Mouse (Mus musculus): Measurements from ENCODE around the gene Mlst8. TPM values are rescaled to one million over a fixed set of nuclear protein-coding genes. Genes with fewer than 3 reads are reported as not detected.
A peak's percentile ranks its signal among the peaks of the same experiment; 100 is the strongest.

The Mlst8 gene
- polyA plus RNA-seq, 1 experiment = 1.4 TPM

DNA sequence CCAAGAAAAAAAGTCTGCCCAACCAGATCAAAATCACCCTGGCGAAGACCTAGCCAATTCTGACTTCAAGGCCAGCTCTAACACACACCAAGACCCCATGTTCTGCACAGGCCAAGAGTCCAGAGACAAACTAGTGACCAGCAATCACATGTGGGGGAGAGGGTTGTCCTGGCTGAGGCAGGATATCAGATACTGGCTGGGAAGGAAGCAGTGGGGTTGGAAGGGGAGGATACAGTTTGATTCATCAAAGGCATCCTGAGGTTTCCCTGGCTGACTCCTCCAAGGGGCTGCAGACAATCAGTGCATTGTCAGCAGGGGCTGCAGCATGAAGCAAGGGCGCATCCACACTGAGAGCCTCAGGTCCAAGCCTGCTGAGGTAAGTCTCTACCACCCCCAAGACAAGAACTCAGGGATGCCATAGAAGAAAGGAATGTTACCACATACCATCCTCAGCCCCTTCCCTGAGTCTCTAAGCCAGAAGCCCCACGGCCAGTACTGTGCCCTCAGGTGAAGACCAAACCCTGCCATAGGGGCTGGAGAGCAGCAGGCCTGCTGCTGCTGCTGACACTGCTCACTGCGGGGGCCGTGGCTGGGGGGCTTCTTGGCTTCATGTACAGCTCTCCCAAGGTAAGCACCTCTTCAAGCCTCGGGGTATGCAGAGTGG is 5.1 kb downstream of the Mlst8 start, which contains the start of gene Bricd5:
Gene Bricd5, plus strand, starts transcription at position 273 of the 664 bp plus-strand sequence.
- Histone ChIP-seq H3K4me1 (ENCODE audit: control insufficient read depth) (peaks cover 60% of the 10 kb centered on the region), H3K36me3 (ENCODE audit: control insufficient read depth) (peaks cover 75% of the 10 kb centered on the region), H3K27me3 (ENCODE audit: control insufficient read depth) (no peaks in the 10 kb centered on the region), H3K4me3 (replicated peaks) (peak within 1 kb of the TSS; percentile 70), H3K9me3 (ENCODE audit: control insufficient read depth, low read length) (no peaks in the 10 kb centered on the region)
- TF ChIP-seq GATA1 (IDR thresholded peaks at IDR 0.05; ENCODE audit: low read length) = no peak
- no peak for TF ChIP-seq TAL1 (IDR thresholded peaks at IDR 0.05; ENCODE audit: low read length)

DNA sequence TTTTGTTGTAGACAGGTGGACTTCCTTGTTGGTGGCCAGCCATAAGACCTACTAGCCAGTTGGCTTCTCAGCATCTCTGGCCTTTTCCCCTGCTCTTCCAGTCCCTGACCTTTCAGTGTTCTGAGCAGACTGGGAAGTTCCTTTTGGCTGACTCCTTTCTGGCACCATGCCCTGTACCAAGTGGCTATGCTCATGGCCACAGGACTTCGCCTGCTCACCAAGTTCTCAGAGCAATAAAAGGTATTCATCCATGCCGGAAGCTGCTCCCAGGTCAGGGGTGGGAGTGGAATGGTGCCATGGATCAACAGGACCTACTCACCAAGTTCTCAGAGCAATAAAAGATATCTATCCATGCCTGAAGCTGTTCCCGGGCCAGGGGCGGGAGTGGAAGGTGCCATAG is 6.4 kb downstream of the Mlst8 start:
- TF ChIP-seq GATA1 (IDR thresholded peaks at IDR 0.05; ENCODE audit: low read length) = no peak
- no peak for TF ChIP-seq TAL1 (IDR thresholded peaks at IDR 0.05; ENCODE audit: low read length)
- Histone ChIP-seq H3K4me1 (ENCODE audit: control insufficient read depth) (peaks cover 57% of the 10 kb centered on the region), H3K9me3 (ENCODE audit: control insufficient read depth, low read length) (no peaks in the 10 kb centered on the region), H3K36me3 (ENCODE audit: control insufficient read depth) (peaks cover 70% of the 10 kb centered on the region), H3K4me3 (replicated peaks) (peak overlapping the region; percentile 70), H3K27me3 (ENCODE audit: control insufficient read depth) (no peaks in the 10 kb centered on the region)

DNA sequence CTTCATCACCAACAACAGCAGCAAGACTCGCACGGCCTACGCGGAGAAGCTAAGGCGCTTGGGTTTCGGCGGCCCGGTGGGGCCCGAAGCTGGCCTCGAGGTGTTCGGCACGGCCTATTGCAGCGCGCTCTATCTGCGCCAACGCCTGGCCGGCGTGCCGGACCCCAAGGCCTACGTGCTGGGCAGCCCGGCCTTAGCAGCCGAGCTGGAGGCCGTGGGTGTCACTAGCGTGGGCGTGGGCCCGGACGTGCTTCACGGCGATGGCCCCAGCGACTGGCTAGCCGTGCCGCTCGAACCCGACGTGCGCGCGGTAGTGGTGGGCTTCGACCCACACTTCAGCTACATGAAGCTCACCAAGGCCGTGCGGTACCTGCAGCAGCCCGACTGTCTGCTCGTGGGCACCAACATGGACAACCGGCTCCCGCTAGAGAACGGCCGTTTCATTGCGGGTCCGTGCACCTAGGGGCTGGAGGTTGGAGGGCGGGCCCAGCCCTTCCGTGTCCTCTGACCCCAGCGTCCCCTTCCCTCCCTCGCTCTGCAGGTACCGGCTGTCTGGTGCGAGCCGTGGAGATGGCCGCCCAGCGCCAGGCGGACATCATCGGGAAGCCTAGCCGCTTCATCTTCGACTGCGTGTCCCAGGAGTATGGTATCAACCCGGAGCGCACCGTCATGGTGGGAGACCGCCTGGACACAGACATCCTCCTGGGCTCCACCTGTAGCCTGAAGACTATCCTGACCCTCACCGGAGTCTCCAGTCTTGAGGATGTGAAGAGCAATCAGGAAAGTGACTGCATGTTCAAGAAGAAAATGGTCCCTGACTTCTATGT is 8.0 kb downstream of the Mlst8 start:
- H3K27me3 ChIP-seq (ENCODE audit: control insufficient read depth) = no peaks in the 10 kb centered on the region
- H3K4me1 ChIP-seq (ENCODE audit: control insufficient read depth) = peaks cover 49% of the 10 kb centered on the region
- H3K9me3 ChIP-seq (ENCODE audit: control insufficient read depth, low read length) = no peaks in the 10 kb centered on the region
- TF ChIP-seq GATA1 (IDR thresholded peaks at IDR 0.05; ENCODE audit: low read length) (no peak), TAL1 (IDR thresholded peaks at IDR 0.05; ENCODE audit: low read length) (no peak)
- H3K4me3 ChIP-seq (replicated peaks) = peak overlapping the region; percentile 70
- H3K36me3 ChIP-seq (ENCODE audit: control insufficient read depth) = peaks cover 65% of the 10 kb centered on the region

DNA sequence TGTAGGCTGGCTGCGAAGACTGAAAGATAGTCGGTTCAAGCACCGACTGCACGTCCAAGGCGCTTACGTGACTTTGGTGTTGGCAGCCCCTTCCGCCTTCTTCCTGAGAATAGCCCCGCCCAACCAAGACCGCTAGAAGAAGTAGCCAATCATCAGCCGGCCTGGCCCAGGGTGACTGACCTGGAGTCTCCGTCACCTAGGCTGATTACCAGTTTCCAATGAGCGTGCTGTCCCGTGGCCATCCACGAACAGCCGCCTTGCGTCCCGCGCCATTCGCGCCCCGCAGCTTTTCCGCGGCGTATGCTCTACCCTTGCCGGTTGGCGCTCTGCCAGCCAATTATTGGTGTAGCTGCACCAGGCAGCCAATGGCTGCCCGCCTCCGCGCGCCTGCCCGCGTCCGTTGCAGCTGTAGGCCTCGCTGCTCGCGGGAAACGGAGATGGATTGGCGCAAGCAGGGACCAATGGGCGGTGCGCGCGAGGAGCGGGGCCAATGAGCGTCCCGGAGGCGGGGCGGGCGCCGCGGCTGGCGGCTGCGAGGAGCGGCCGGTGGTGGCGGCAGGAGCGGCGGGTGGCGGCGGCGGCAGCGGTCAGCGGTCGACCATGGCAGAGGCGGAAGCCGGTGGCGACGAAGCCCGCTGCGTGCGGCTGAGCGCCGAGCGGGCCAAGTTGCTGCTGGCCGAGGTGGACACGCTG is 8.8 kb downstream of the Mlst8 start, which contains the start of the genes E4f1 and Pgp:
Gene E4f1, minus strand, starts transcription at position 404 of the 693 bp plus-strand sequence.
Gene Pgp, plus strand, starts transcription at position 483 of the 693 bp plus-strand sequence.
- TF ChIP-seq TAL1 (IDR thresholded peaks at IDR 0.05; ENCODE audit: low read length) (no peak), GATA1 (IDR thresholded peaks at IDR 0.05; ENCODE audit: low read length) (no peak)
- peaks cover 61% of the 10 kb centered on the region for H3K36me3 ChIP-seq (ENCODE audit: control insufficient read depth)
- H3K4me3 ChIP-seq (replicated peaks) = peak within 1 kb of the TSS; percentile 70
- peaks cover 51% of the 10 kb centered on the region for H3K4me1 ChIP-seq (ENCODE audit: control insufficient read depth)
- H3K9me3 ChIP-seq (ENCODE audit: control insufficient read depth, low read length) = no peaks in the 10 kb centered on the region
- no peaks in the 10 kb centered on the region for H3K27me3 ChIP-seq (ENCODE audit: control insufficient read depth)

DNA sequence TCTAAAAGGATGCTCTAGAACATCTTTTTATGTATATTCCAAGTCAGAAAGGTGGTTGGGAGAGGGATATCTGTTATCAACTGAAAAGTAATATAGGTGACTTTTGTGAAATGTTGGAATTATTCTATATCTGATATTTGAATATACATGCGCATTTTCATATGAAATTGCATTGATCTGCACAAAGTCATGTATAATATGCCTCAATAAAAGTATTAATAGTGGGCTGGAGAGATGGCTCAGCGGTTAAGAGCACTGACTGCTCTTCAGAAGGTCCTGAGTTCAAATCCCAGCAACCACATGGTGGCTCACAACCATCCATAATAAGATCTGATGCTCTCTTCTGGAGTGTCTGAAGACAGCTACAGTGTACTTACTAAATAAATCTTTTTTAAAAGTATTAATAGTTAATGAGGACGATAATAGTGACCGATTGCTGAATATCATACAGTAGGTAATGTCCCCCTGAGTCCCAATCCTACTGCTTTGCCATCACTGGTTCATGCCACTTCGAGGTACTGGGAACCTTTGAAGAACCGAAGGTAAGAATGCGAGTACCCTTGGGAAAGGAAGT is 9.5 kb downstream of the Mlst8 start:
- TF ChIP-seq TAL1 (IDR thresholded peaks at IDR 0.05; ENCODE audit: low read length) = no peak
- TF ChIP-seq GATA1 (IDR thresholded peaks at IDR 0.05; ENCODE audit: low read length) = no peak
- Histone ChIP-seq H3K36me3 (ENCODE audit: control insufficient read depth) (peaks cover 59% of the 10 kb centered on the region), H3K27me3 (ENCODE audit: control insufficient read depth) (no peaks in the 10 kb centered on the region)

DNA sequence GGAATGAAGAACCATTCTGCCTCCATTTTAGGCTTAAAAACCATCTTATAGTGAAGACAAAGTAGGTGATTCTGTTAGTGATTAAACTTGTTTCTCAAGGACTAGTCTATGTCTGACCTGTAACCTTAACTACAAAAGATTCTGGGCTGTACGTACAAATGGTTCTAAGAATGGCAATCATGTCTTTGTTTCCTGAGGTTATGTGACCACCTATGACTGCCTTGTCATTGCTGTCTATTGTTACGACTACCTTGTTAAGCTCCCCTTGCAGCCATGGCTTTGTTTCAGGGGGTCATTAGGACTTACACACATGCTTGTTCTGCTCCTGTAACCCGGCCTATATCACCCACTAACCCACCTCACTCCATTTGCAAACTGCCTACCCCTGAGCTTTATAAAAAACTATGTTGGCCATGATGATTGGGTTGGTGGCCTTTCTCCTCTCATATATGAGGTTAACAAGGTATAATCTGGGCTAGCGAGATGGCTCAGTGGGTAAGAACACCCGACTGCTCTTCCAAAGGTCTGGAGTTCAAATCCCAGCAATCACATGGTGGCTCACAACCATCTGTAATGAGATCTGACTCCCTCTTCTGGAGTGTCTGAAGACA is 10.1 kb downstream of the Mlst8 start:
- Histone ChIP-seq H3K36me3 (ENCODE audit: control insufficient read depth) (peaks cover 53% of the 10 kb centered on the region), H3K4me3 (replicated peaks) (no peak overlapping the region), H3K4me1 (ENCODE audit: control insufficient read depth) (peaks cover 44% of the 10 kb centered on the region), H3K9me3 (ENCODE audit: control insufficient read depth, low read length) (no peaks in the 10 kb centered on the region), H3K27me3 (ENCODE audit: control insufficient read depth) (no peaks in the 10 kb centered on the region)
- no peak for TF ChIP-seq TAL1 (IDR thresholded peaks at IDR 0.05; ENCODE audit: low read length)
- no peak for TF ChIP-seq GATA1 (IDR thresholded peaks at IDR 0.05; ENCODE audit: low read length)

More for the DNA sequence above, 9.5 kb downstream of the Mlst8 start:
- H3K4me3 ChIP-seq (replicated peaks) = peak overlapping the region; percentile 70
- H3K4me1 ChIP-seq (ENCODE audit: control insufficient read depth) = peaks cover 49% of the 10 kb centered on the region
- H3K9me3 ChIP-seq (ENCODE audit: control insufficient read depth, low read length) = no peaks in the 10 kb centered on the region

DNA sequence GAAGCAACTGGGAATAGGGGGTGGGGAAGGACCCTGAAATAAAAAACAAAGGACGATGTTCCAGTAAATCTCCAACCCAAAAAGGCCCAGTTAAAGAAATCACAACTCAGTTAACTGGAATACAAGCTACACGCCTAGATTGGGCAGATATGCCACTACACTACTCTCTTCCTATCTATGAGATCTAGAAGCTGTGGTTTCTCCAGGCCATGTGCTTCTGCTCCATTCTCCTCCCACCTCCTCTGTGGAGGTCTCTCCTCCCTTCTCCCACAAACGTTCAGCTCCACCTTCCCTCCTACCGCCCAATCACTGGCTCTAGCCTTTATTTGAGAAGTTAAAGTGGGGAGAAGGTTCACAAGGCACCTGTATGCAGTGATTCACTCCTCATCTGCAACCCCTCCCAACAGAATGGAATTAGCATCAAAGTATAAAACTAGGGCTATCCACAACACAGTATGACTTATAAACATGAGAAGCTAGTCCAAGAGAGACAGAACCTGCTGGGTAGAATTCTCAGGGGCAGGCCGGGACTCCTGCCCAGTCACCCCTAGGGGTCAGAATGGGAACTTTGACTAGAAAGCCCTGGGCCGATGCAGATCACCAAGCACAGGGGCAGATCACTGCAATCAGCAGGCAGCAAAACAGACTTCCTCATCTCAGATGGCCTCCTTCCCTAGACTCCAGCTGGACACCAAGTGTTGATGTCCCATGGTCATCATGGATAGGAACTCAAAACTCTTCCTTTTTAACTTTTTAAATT is 15.3 kb downstream of the Mlst8 start:
- peaks cover 39% of the 10 kb centered on the region for H3K36me3 ChIP-seq (ENCODE audit: control insufficient read depth)
- peaks cover 27% of the 10 kb centered on the region for H3K4me1 ChIP-seq (ENCODE audit: control insufficient read depth)
- no peak overlapping the region for H3K4me3 ChIP-seq (replicated peaks)
- no peak for TF ChIP-seq TAL1 (IDR thresholded peaks at IDR 0.05; ENCODE audit: low read length)
- TF ChIP-seq GATA1 (IDR thresholded peaks at IDR 0.05; ENCODE audit: low read length) = no peak
- H3K9me3 ChIP-seq (ENCODE audit: control insufficient read depth, low read length) = no peaks in the 10 kb centered on the region
- no peaks in the 10 kb centered on the region for H3K27me3 ChIP-seq (ENCODE audit: control insufficient read depth)

DNA sequence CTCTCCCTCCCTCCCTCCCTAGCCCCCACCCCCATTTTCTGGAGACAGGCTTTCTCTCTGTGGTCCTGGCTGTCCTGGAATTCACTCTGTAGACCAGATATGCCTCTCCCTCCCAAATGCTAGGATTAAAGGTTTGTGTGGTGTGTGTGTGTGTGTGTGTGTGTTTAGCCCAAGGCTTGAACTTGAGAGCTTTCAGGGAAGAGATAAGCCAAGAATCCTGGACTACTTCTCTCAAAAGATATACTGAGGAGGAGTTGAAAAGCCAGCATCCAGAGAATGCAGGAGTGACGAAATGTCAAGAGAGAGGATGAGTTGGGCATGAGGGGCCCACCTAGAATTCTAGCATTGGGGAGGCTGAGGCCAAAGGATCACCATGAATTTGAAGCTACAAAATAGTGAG is 15.9 kb downstream of the Mlst8 start:
- Histone ChIP-seq H3K4me3 (replicated peaks) (no peak overlapping the region), H3K36me3 (ENCODE audit: control insufficient read depth) (peaks cover 41% of the 10 kb centered on the region), H3K9me3 (ENCODE audit: control insufficient read depth, low read length) (no peaks in the 10 kb centered on the region), H3K27me3 (ENCODE audit: control insufficient read depth) (no peaks in the 10 kb centered on the region), H3K4me1 (ENCODE audit: control insufficient read depth) (peaks cover 23% of the 10 kb centered on the region)
- TF ChIP-seq TAL1 (IDR thresholded peaks at IDR 0.05; ENCODE audit: low read length) = no peak
- TF ChIP-seq GATA1 (IDR thresholded peaks at IDR 0.05; ENCODE audit: low read length) = no peak

Data from erythroblast, embryonic 14.5 days (primary cell).